Mouse (Mus musculus) cerebellum, adult (tissue): ENCODE measurements at regions not wholly inside any gene's neighbourhood (a gene's known extent, or its start where the extent isn't known, plus 50 kb on each side); places are given as distances from the start of the nearest gene placed in this dataset.

Source experiments
- ATAC-seq: cut with Nextera tagmentation; 2 replicates; pipeline ENCODE4 v1.9.2; 2017; ENCODE audit warnings: mild to moderate bottlenecking, moderate library complexity, mixed read lengths; ENCODE audit not compliant: insufficient number of reproducible peaks, low FRiP score, low TSS enrichment

DNA sequence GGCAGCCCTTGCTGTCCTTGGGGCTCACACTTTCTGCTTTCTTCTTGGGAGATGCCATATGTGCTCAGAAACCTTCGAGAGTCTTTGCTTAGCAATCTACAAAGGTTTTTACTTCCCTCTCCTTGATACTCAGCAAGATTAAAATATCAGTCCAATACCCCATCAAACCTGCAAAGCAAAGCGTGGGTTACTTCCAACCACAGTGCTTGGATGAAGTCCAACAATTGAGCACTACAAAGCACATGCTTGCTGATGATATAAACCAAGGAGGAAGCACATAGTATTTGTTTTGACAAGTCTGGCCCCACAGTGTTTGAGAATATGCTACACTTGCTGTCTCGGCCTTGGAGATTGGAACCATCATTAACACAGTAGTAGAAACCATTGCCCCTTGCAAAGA lies 738.1 kb upstream of the Arrdc4 start:
- no peak for ATAC-seq

- no peak for ATAC-seq
These were observed 735.5 kb upstream of the Arrdc4 start for GRCm38 (mm10) chr7:69484552-69484951.
